Mouse (Mus musculus): Measurements from ENCODE around the gene Tns1.

The Tns1 gene

DNA sequence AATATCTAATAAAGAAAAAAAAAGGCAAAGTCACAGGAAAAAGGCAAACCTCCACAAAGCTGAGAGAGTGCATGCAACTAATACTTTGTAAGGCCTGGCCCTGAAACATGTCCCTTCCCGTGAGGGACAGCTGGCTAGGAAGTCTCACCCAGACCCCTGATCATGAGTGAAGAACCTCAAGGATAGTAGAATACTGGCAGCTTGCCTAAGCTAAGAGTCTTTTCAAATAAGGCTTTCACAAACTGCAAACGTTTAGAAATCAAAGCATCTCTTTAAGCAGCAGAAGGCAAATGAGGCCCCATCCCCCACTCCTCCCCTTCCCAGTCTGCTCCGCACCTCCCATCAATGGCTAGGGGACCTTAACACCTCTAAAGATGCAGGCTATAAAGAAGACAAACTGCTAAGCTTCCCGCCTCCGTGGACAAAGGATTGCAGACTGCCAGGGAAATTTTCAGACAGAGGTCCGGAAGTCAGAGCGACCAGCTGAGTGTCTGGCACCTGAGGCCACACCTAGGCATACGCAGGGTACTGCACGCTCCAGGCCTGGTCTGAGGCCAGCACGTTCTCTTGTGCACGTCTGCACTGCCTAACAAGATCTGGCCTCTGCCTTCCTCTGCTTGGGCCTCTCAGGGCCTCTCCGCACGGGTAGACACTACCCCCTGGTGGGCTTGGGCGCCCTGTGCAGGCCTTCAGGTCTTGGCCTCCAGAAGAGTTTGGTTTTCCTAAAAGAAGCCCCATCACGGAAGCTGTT lies 261.8 kb downstream of the Tns1 start:
- no peak for DNase-seq (ENCODE audit: low read depth, low spot score)

DNA sequence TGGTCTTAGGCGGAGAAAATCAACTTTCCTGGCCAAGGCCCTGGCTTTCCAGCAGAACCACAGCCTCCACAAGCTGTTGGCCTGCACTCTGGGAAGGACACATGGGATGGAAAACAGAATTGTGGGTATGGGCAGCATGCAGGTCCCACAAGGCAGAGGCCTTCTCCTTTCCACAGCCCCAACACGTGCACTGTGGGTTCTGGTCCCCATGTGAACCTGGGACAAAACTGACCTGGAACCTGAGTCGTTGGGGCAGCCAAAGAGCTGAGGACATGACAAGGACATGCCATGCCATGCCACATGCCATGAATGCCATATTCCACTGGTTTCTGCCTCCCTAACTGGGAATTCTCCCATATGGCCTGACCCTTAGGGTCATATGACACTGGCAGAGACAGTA lies 263.8 kb downstream of the Tns1 start:
- no peak for DNase-seq (ENCODE audit: low read depth, low spot score)
